Mouse (Mus musculus) adrenal gland, postnatal 36 days (tissue): ENCODE results near the gene Dpf1. TPM values are rescaled to one million over a fixed set of nuclear protein-coding genes. Genes with fewer than 3 reads are reported as not detected.

Experiments
- DNase-seq, 2 experiments: peaks; one replicate each; pipeline ENCODE4 v3.0.0; 2021; ENCODE audit warnings: mixed read lengths in 1 of 2
- total RNA-seq, 2 experiments: library from RNA; stranded (reverse); gene quantifications; 2 replicates each; pipeline ENCODE4 v1.2.3; 2021

Gene Dpf1
- total RNA-seq, 2 experiments from 2014 or later: 2.7 to 3.0 TPM

- no peak for DNase-seq
Measured at GRCm38 (mm10) chr7:29340838-29341237, 37.1 kb downstream of the Dpf1 start.

- DNase-seq: no peak
Measured at GRCm38 (mm10) chr7:29341722-29342121, 38.0 kb downstream of the Dpf1 start.

- DNase-seq: no peak
Measured at GRCm38 (mm10) chr7:29342489-29343092, 38.8 kb downstream of the Dpf1 start.

- no peak for DNase-seq
Measured at GRCm38 (mm10) chr7:29343746-29344145, 40.0 kb downstream of the Dpf1 start.

- no peak for DNase-seq
Measured at GRCm38 (mm10) chr7:29345534-29345933, 41.8 kb downstream of the Dpf1 start.

GRCm38 (mm10) chr7:29346212-29346611, 42.5 kb downstream of the Dpf1 start:
- no peak for DNase-seq

- DNase-seq: peak in 1 of 2 experiments; percentile 26
Measured at GRCm38 (mm10) chr7:29350489-29350888, 46.7 kb downstream of the Dpf1 start.

- no peak for DNase-seq
Measured at GRCm38 (mm10) chr7:29352246-29352645, 48.5 kb downstream of the Dpf1 start.

GRCm38 (mm10) chr7:29354161-29354560, 50.4 kb downstream of the Dpf1 start:
- DNase-seq: peak; percentile 88

- peak; percentile 55 to 60 for DNase-seq
Measured at GRCm38 (mm10) chr7:29355406-29355805, 51.7 kb downstream of the Dpf1 start.

- no peak for DNase-seq
Measured at GRCm38 (mm10) chr7:29361497-29361896, 57.7 kb downstream of the Dpf1 start.

GRCm38 (mm10) chr7:29364052-29364451, 60.3 kb downstream of the Dpf1 start:
- peak; percentile 79 to 80 for DNase-seq

- no peak for DNase-seq
Measured at GRCm38 (mm10) chr7:29367166-29368003, 63.6 kb downstream of the Dpf1 start.

Other genes starting within 250 kb of the Dpf1 start
- under 1 TPM; 0.20 to 0.23 TPM for gene Ryr1, start 178.8 kb upstream of the Dpf1 start, total RNA-seq
- 1 to 10 TPM; 1.2 to 1.6 TPM for gene Rasgrp4, start 169.1 kb upstream of the Dpf1 start, total RNA-seq
- 10 to 100 TPM; 10.6 to 12.8 TPM for gene Fam98c, start 147.7 kb upstream of the Dpf1 start, total RNA-seq
- 1 to 10 TPM; 1.2 to 2.3 TPM for gene Ggn, start 133.7 kb upstream of the Dpf1 start, total RNA-seq
- gene Spred3, start 133.5 kb upstream of the Dpf1 start, total RNA-seq: 1 to 10 TPM; 5.5 to 6.1 TPM
- gene Psmd8, start 123.2 kb upstream of the Dpf1 start, total RNA-seq: 100 to 1,000 TPM; 188 to 194 TPM
- under 1 TPM; 0.23 to 0.69 TPM for gene Catsperg1, start 89.9 kb upstream of the Dpf1 start, total RNA-seq
- gene Kcnk6, start 71.4 kb upstream of the Dpf1 start, total RNA-seq: 1 to 10 TPM; 1.6 to 2.6 TPM
- gene Yif1b, start 65.6 kb upstream of the Dpf1 start, total RNA-seq: 10 to 100 TPM; 46.9 to 49.2 TPM
- gene 2200002D01Rik, start 55.5 kb upstream of the Dpf1 start, total RNA-seq: 1 to 10 TPM; 2.7 to 3.3 TPM
- gene Spint2, start 22.0 kb upstream of the Dpf1 start, total RNA-seq: 10 to 100 TPM; 28.7 to 48.2 TPM
- gene Ppp1r14a, start 14.6 kb upstream of the Dpf1 start, total RNA-seq: 1 to 10 TPM; 3.6 to 4.9 TPM
- gene Sipa1l3, start 214.7 kb downstream of the Dpf1 start, total RNA-seq: 10 to 100 TPM; 29.5 to 30.7 TPM